Mouse (Mus musculus): ENCODE results near the gene Pcp2.

GRCm38 (mm10) chr8:3652845-3653244 lies 27.5 kb upstream of the Pcp2 start:
- TF ChIP-seq EP300 (optimal IDR thresholded peaks at IDR 0.05) (no peak), CTCF (IDR thresholded peaks at IDR 0.05; ENCODE audit: low read depth) (no peak)

Data from stomach, postnatal 0 days (tissue).